Mouse (Mus musculus) MEL (cell line): ENCODE measurements around the gene Coro7. TPM values are rescaled to one million over a fixed set of nuclear protein-coding genes. Genes with fewer than 3 reads are reported as not detected.

Experiments
- DNase-seq: peaks from one replicate; pipeline ENCODE4 v3.0.0; 2011; ENCODE audit warnings: low read depth, low spot score
- H3K27ac ChIP-seq: 2 replicates; pipeline ENCODE4 v1.5.1; 2012; ENCODE audit warnings: low read depth, mild to moderate bottlenecking, control low read depth, low read length, moderate library complexity; ENCODE audit not compliant: control insufficient read depth
- H3K27me3 ChIP-seq, 2 experiments: fragments of 150-350 bp in 1 of 2; sonication (generic) in 1 of 2; 2 replicates each; pipeline ENCODE4 v1.6.1; 2012; ENCODE audit warnings: low read length in 2 of 2, mild to moderate bottlenecking in 2 of 2, improper control_type of control experiment in 1 of 2, moderate library complexity in 1 of 2; ENCODE audit not compliant: insufficient read depth in 2 of 2, control insufficient read depth in 1 of 2
- H3K36me3 ChIP-seq, 2 experiments: 2 replicates each; pipeline ENCODE4 v1.6.1; 2012 to 2014; ENCODE audit warnings: low read length in 2 of 2, improper control_type of control experiment in 1 of 2, inconsistent platforms in 1 of 2, mild to moderate bottlenecking in 1 of 2; ENCODE audit not compliant: insufficient read depth in 2 of 2, control insufficient read depth in 1 of 2
- H3K4me1 ChIP-seq, 2 experiments: fragments of 150-350 bp in 1 of 2; sonication (generic) in 1 of 2; 2 replicates each; pipeline ENCODE4 v1.6.1; 2012; ENCODE audit warnings: low read length in 2 of 2, improper control_type of control experiment in 1 of 2, mild to moderate bottlenecking in 1 of 2; ENCODE audit not compliant: insufficient read depth in 2 of 2, control insufficient read depth in 1 of 2
- H3K4me3 ChIP-seq, 2 experiments: fragments of 150-350 bp in 1 of 2; sonication (generic) in 1 of 2; 2 replicates each; pipeline ENCODE4 v1.5.1; 2012; ENCODE audit warnings: low read depth in 2 of 2, low read length in 2 of 2, mild to moderate bottlenecking in 2 of 2, moderate library complexity in 2 of 2, control low read depth in 1 of 2, improper control_type of control experiment in 1 of 2; ENCODE audit not compliant: control insufficient read depth in 1 of 2, insufficient read depth in 1 of 2
- H3K79me2 ChIP-seq: 2 replicates; pipeline ENCODE4 v1.6.1; 2012; ENCODE audit warnings: mild to moderate bottlenecking, low read length, moderate library complexity; ENCODE audit not compliant: control insufficient read depth, poor library complexity, insufficient read depth
- H3K9ac ChIP-seq: 2 replicates; pipeline ENCODE4 v1.6.1; 2012; ENCODE audit warnings: low read depth, mild to moderate bottlenecking, control low read depth, low read length, moderate library complexity; ENCODE audit not compliant: control insufficient read depth, poor library complexity, severe bottlenecking
- H3K9me3 ChIP-seq: fragments of 150-350 bp; sonication (generic); replicated peaks from 2 replicates; pipeline ENCODE4 v1.6.1; 2012; ENCODE audit warnings: mild to moderate bottlenecking, low read length, improper control_type of control experiment, moderate library complexity; ENCODE audit not compliant: insufficient read depth
- CTCF ChIP-seq, 3 experiments: IDR thresholded peaks in 2 of 3; conservative IDR thresholded peaks in 1 of 3; 2 replicates each; pipeline ENCODE4 v1.5.1; 2011 to 2012; ENCODE audit warnings: low read length in 3 of 3, low read depth in 2 of 3, mild to moderate bottlenecking in 2 of 3, improper control_type of control experiment in 1 of 3, inconsistent platforms in 1 of 3, mixed read lengths in 1 of 3, moderate library complexity in 1 of 3; ENCODE audit not compliant: control insufficient read depth in 1 of 3, insufficient read depth in 1 of 3, poor library complexity in 1 of 3, severe bottlenecking in 1 of 3
- HCFC1 ChIP-seq: IDR thresholded peaks from 2 replicates; pipeline ENCODE4 v1.6.1; 2012; ENCODE audit warnings: low read depth, mild to moderate bottlenecking, inconsistent platforms, low read length, improper control_type of control experiment, moderate library complexity
- JUND ChIP-seq: IDR thresholded peaks from 2 replicates; pipeline ENCODE4 v1.6.1; 2011; ENCODE audit warnings: low read depth, mild to moderate bottlenecking, improper control_type of control experiment, low read length
- MAX ChIP-seq: IDR thresholded peaks from 2 replicates; pipeline ENCODE4 v1.6.1; 2011; ENCODE audit warnings: low read length, improper control_type of control experiment
- MXI1 ChIP-seq: IDR thresholded peaks from 2 replicates; pipeline ENCODE4 v1.6.1; 2011; ENCODE audit warnings: mild to moderate bottlenecking, low read depth, low read length, improper control_type of control experiment
- MYB ChIP-seq: IDR thresholded peaks from 2 replicates; pipeline ENCODE4 v1.6.1; 2011; ENCODE audit warnings: mild to moderate bottlenecking, low read depth, low read length, improper control_type of control experiment
- MYC ChIP-seq: IDR thresholded peaks from 2 replicates; pipeline ENCODE4 v1.6.1; 2011; ENCODE audit warnings: low read depth, mild to moderate bottlenecking, low read length, improper control_type of control experiment, moderate library complexity
- NELFE ChIP-seq: IDR thresholded peaks from 2 replicates; pipeline ENCODE4 v1.6.1; 2011; ENCODE audit warnings: low read depth, low read length, improper control_type of control experiment
- NRF1 ChIP-seq: IDR thresholded peaks from 2 replicates; pipeline ENCODE4 v1.6.1; 2014; ENCODE audit warnings: low read depth, mild to moderate bottlenecking, inconsistent platforms, low read length, improper control_type of control experiment, moderate library complexity; ENCODE audit not compliant: poor library complexity, insufficient read depth, severe bottlenecking
- POLR2A ChIP-seq, 2 experiments: IDR thresholded peaks; 2 replicates each; pipeline ENCODE4 v1.6.1; 2011 to 2012; ENCODE audit warnings: low read length in 2 of 2, mild to moderate bottlenecking in 2 of 2, control low read depth in 1 of 2, improper control_type of control experiment in 1 of 2, low read depth in 1 of 2, moderate library complexity in 1 of 2; ENCODE audit not compliant: control insufficient read depth in 1 of 2, insufficient read depth in 1 of 2, poor library complexity in 1 of 2
- POLR2AphosphoS2 ChIP-seq: IDR thresholded peaks from 2 replicates; pipeline ENCODE4 v1.6.1; 2011; ENCODE audit warnings: low read length, improper control_type of control experiment
- POLR2AphosphoS5 ChIP-seq: IDR thresholded peaks from 2 replicates; pipeline ENCODE4 v1.6.1; 2012; ENCODE audit warnings: low read depth, borderline replicate concordance, mild to moderate bottlenecking, inconsistent platforms, low read length, moderate library complexity, mixed read lengths
- RCOR1 ChIP-seq: IDR thresholded peaks from 2 replicates; pipeline ENCODE4 v1.6.1; 2012; ENCODE audit warnings: low read depth, mild to moderate bottlenecking, inconsistent platforms, low read length, improper control_type of control experiment
- SIN3A ChIP-seq: IDR thresholded peaks from 2 replicates; pipeline ENCODE4 v1.6.1; 2012; ENCODE audit warnings: low read length, improper control_type of control experiment, inconsistent platforms
- TAL1 ChIP-seq: IDR thresholded peaks from 2 replicates; pipeline ENCODE4 v1.6.1; 2012; ENCODE audit warnings: mild to moderate bottlenecking, inconsistent platforms, low read length, moderate library complexity, mixed read lengths
- TBP ChIP-seq: IDR thresholded peaks from 2 replicates; pipeline ENCODE4 v1.8.0; 2011; ENCODE audit warnings: low read depth, low read length, improper control_type of control experiment
- USF1 ChIP-seq: IDR thresholded peaks from 2 replicates; pipeline ENCODE4 v1.6.1; 2014; ENCODE audit warnings: low read depth, mild to moderate bottlenecking, inconsistent platforms, low read length, improper control_type of control experiment, moderate library complexity
- USF2 ChIP-seq, 2 experiments: IDR thresholded peaks; 2 replicates each; pipeline ENCODE4 v1.6.1; 2011 to 2012; ENCODE audit warnings: improper control_type of control experiment in 2 of 2, low read length in 2 of 2, borderline replicate concordance in 1 of 2, inconsistent platforms in 1 of 2, low read depth in 1 of 2, mild to moderate bottlenecking in 1 of 2; ENCODE audit not compliant: insufficient read depth in 1 of 2
- ZC3H11A ChIP-seq: IDR thresholded peaks from 2 replicates; pipeline ENCODE4 v1.6.1; 2012; ENCODE audit warnings: low read depth, mild to moderate bottlenecking, inconsistent platforms, low read length, improper control_type of control experiment
- ZKSCAN1 ChIP-seq: IDR thresholded peaks from 2 replicates; pipeline ENCODE4 v1.6.1; 2012; ENCODE audit warnings: low read depth, mild to moderate bottlenecking, inconsistent platforms, low read length, improper control_type of control experiment, moderate library complexity
- ZMIZ1 ChIP-seq: IDR thresholded peaks from 2 replicates; pipeline ENCODE4 v1.6.1; 2012; ENCODE audit warnings: low read depth, mild to moderate bottlenecking, inconsistent platforms, low read length, improper control_type of control experiment, moderate library complexity
- ZNF384 ChIP-seq: IDR thresholded peaks from 2 replicates; pipeline ENCODE4 v1.6.1; 2012; ENCODE audit warnings: low read depth, mild to moderate bottlenecking, inconsistent platforms, low read length, improper control_type of control experiment
- polyA plus RNA-seq, 2 experiments: library from polyadenylated mRNA; stranded (reverse) in 1 of 2; unstranded in 1 of 2; fragments of >175 nt in 1 of 2; fragments of >200 nt in 1 of 2; gene quantifications; 2 replicates each; pipeline versions ENCODE4 v1.2.1 to v1.2.4; 2012; ENCODE audit warnings: low replicate concordance in 2 of 2, low read depth in 1 of 2; ENCODE audit not compliant: insufficient read length in 2 of 2, insufficient read depth in 1 of 2, missing spikeins in 1 of 2
- total RNA-seq: library from RNA; depleted of rRNA; stranded (reverse); fragments of 300-350 nt; gene quantifications from 2 replicates; pipeline ENCODE4 v1.2.3, GENCODE M21; 2012

Coro7 gene
- total and polyA plus RNA-seq, 3 experiments = 9.8 to 38.3 TPM; not detected in 1

DNA sequence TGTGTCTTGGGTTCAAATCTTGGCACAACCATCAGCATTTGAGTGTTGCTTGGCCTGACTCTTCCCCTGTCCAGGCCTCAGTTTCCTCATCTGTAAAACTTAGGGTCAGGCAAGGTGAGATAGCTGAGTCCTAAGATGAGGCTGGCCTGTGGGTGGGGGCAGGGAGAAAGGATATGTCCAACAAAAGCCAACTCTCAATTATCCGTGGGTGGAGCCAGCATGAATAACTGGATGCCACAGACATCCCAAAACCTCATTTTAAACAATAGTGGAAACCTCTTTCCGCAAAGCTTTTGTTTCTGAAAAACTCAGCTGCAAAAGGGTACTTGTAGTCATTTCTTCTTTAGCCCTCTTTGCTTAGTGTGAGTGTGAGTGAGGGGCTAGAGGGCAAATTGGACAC lies 82.7 kb downstream of the Coro7 start:
- no peak overlapping the region for H3K9ac ChIP-seq
- no peaks in the 10 kb centered on the region for H3K9me3 ChIP-seq
- no peak overlapping the region for H3K4me3 ChIP-seq
- no peaks in the 10 kb centered on the region for H3K79me2 ChIP-seq
- H3K27ac ChIP-seq = no peak overlapping the region
- TF ChIP-seq RCOR1 (no peak), MXI1 (no peak), USF2 (IDR thresholded peaks at IDR 0.05; ENCODE audit: borderline replicate concordance in 1 of 2, insufficient read depth in 1 of 2, low read depth in 1 of 2, low read length in 2 of 2) (no peak), JUND (no peak), MYC (no peak), ZNF384 (no peak), TBP (no peak), ZC3H11A (no peak), HCFC1 (no peak), POLR2AphosphoS5 (no peak), SIN3A (no peak), NRF1 (no peak), ZKSCAN1 (no peak), MAX (no peak), USF1 (no peak), CTCF (IDR thresholded peaks at IDR 0.05 in 2 of 3, conservative IDR thresholded peaks at IDR 0.05 in 1 of 3; ENCODE audit: control insufficient read depth in 1 of 3, insufficient read depth in 1 of 3, low read depth in 2 of 3, low read length in 3 of 3, poor library complexity in 1 of 3, severe bottlenecking in 1 of 3) (no peak), TAL1 (no peak), NELFE (no peak), ZMIZ1 (no peak), MYB (no peak)
- TF ChIP-seq, all 39 proteins: peak for 0
- Histone ChIP-seq H3K36me3 (no peaks in the 10 kb centered on the region), H3K27me3 (0 out of 4 replicates have a peak, but pooled peaks cover 0 to 3% of the 10 kb centered on the region in 2 experiments), H3K4me1 (no peaks in the 10 kb centered on the region; a peak in 1 of 4 replicates)
- DNase-seq = no peak

- H3K79me2 ChIP-seq = no peaks in the 10 kb centered on the region
- H3K9me3 ChIP-seq = no peaks in the 10 kb centered on the region
- H3K4me1 ChIP-seq = no peaks in the 10 kb centered on the region; a peak in 1 of 4 replicates
- no peak overlapping the region for H3K4me3 ChIP-seq
- TF ChIP-seq TAL1 (no peak), POLR2A (IDR thresholded peaks at IDR 0.05; ENCODE audit: control insufficient read depth in 1 of 2, insufficient read depth in 1 of 2, low read depth in 1 of 2, low read length in 2 of 2, poor library complexity in 1 of 2) (no peak), POLR2AphosphoS2 (no peak)
- DNase-seq = no peak
- H3K9ac ChIP-seq = no peak overlapping the region
- no peaks in the 10 kb centered on the region for H3K36me3 ChIP-seq
- H3K27ac ChIP-seq = no peak overlapping the region
- H3K27me3 ChIP-seq = 0 out of 4 replicates have a peak, but pooled peaks cover 0 to 3% of the 10 kb centered on the region in 2 experiments
Observed at GRCm38 (mm10) chr16:4596141-4596728, 83.3 kb downstream of the Coro7 start.
